Mouse (Mus musculus) regulatory T cell (primary cell): Measurements from ENCODE around the gene Hnrnpu.
"Not testable (repeated sequence)": the region's sequence is repeated elsewhere in the genome, so short reads cannot be mapped to it uniquely, and the experiment has no call there.

Source experiments
- in situ Hi-C: fragments of 300-600 bp; cut with MboI, MseI; formaldehyde crosslinking; loops from one replicate; pipeline ENCODE4 v1.15.1; 2025; ENCODE audit warnings: high pct_unique_total_duplicates

Hnrnpu gene

DNA sequence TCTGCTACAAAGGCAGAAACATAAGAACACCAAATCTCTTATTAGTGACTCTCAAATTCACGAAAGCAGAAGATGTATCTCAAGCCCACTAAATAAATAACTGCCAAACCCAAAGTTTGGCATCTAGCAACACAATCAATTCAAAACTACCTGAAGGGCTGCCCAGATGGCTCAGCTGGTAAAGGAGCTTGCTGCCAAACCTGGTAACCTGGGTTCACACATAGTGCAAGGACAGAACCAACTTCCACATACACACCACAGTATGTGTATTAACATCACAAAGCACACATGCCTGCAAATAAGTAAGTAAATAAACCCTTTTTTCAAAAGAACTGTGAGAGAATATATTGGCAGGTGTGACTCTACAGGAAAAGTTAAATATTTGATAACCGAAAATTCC lies 23.4 kb downstream of the Hnrnpu start:
- in situ Hi-C loops, result loop anchor here (5.0 to 10.0 kb wide), 3 partner anchors 77 to 167 kb away; partner anchors contain the start of gene Efcab2

DNA sequence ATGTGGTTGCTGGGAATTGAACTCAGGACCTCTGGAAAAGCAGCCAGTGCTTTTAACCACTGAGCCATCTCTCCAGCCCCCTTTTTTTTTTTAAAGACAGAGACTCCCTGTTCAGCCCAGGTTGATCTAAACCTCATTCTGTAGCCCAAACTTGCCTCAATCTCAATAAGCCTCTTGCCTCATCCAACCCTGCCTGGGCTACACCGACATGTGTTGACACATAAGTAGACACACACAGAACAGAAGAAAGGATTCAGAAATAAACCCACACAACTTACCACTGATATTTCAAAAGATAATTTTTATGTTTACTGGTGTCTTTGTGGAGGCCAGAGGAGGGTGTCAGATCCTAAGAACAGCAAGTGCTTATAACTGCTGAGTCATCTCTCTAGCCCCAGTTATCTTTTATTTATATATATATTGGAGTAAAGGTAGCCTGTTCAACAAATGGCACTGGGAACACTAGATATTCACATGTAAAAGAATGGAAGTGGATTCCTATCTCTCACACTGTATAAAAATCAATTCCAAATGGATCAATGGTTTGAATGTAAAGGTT lies 24.5 kb downstream of the Hnrnpu start:
- in situ Hi-C loops, result loop anchor here (5.0 to 10.0 kb wide), 3 partner anchors 76 to 166 kb away; partner anchors contain the start of gene Efcab2

DNA sequence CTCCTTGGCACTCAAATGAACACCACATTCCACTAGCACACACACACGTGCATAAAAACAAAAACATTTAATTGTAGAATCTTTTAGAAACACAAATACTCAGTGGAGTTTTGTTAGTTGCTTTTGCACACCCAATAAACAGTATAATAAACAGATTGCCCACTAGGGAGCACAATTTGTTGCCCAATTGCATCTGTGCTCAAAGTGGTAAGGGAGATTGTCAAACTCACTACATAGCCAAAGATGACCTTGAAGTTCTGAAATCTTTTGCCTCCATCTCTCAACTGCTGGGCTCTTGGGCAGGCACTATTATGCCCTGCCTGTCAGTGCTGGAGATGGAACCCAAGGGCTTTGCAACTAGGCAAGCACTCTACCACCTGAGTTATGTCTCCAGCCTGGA lies 27.5 kb downstream of the Hnrnpu start:
- in situ Hi-C loops, result loop anchor here (5.0 to 10.0 kb wide), 3 partner anchors 73 to 163 kb away; partner anchors contain the start of gene Efcab2

- in situ Hi-C loops, result no loop called here
Observed at GRCm38 (mm10) chr1:178309487-178309886, 28.1 kb downstream of the Hnrnpu start.

DNA sequence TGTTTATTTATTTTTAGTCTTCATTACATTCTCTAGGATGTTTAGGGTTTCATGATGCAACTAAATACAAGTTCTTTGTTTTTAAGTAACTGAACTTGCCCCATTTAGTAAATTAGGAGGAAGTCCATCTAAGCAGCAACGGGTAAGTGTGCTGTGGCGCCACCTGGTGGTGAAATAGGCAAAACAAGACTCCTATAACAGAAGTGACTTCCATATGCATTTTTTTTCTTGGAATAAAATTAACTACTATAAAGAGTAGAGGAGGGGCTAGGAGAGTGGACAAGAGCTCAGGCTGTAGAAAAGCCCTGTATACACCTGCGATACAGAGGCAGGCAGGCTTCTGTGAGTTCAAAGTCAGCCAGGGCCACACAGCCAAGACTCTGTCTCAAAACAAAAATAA lies 34.2 kb downstream of the Hnrnpu start:
- in situ Hi-C loops, result no loop called here

GRCm38 (mm10) chr1:178301261-178301660 lies 36.3 kb downstream of the Hnrnpu start:
- in situ Hi-C loops, result not testable (repeated sequence)

DNA sequence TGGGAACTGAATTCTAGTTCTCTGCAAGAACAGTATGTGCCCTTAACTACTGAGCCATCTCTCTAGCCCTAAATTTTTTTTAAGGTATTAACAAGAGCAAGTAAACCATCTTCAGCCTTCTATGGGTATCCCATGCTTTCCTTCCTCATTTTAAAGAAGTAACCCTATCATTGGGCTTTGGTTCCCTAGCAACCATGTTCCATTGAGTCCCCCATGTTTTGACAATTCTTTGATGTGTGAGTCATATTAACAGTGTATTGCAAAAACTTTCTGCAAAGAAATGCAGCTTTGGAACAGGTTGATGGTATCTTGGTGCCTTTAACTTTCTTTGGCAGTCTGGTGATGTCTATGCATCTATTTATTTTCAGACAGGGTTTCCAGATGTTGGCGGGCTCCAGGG lies 43.5 kb downstream of the Hnrnpu start:
- in situ Hi-C loops, result loop anchor here (10.0 kb wide), 1 partner anchor 61 kb away; no protein-coding TSS in a partner anchor

- in situ Hi-C loops, result loop anchor here (10.0 kb wide), 1 partner anchor 63 kb away; no protein-coding TSS in a partner anchor
Observed at GRCm38 (mm10) chr1:178291716-178292115, 45.9 kb downstream of the Hnrnpu start.

DNA sequence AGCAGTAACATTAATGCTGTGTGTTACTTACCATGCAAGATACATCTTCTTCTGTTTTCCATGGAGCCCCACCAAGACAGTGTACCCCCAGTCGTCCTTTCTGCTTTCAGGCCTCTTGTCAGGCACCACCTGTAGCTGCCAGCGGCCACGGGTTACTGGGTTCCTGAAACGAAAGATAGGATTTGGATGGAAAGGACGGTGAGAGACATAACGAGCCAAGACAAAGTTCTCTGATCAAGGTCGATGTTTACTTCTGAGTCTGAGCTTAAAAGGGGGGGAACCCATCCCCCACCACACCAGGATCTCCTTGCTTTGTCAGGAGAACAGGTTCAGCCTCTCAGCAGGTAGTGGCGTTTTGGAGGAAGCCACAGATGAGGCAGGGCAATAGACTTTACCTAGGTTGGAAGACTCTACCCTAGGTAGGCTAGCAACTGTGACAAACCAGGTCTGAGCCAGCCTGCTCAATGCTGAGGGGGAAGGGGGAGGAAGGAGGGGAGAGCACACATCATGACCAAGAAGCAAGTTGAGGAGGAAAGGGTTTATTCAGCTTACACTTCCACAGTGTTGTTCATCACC lies 49.9 kb downstream of the Hnrnpu start:
- in situ Hi-C loops, result no loop called here

- in situ Hi-C loops, result no loop called here
Observed at GRCm38 (mm10) chr1:178283946-178284720, 53.5 kb downstream of the Hnrnpu start.

DNA sequence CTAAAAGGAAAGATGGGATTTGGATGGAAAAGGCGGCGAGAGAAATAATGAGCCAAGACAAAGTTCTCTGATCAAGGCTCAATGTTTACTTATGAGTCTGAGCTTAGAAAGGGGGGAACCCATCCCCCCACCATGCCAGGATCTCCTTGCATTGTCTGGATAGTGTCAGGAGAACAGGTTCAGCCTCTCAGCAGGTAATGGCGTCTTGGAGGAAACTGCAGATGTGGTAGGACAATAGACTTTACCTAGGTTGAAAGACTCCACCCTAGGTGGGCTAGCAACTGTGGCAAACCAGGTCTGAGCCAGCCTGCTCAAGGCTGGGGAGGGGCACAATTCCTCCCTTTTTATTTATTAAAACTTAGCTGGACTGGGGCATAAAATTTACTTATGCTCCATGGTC lies 54.3 kb downstream of the Hnrnpu start:
- in situ Hi-C loops, result not testable (repeated sequence)

GRCm38 (mm10) chr1:178276054-178276911 lies 61.3 kb downstream of the Hnrnpu start:
- in situ Hi-C loops, result no loop called here

- in situ Hi-C loops, result no loop called here
Observed at GRCm38 (mm10) chr1:178275738-178276053, 61.9 kb downstream of the Hnrnpu start.

DNA sequence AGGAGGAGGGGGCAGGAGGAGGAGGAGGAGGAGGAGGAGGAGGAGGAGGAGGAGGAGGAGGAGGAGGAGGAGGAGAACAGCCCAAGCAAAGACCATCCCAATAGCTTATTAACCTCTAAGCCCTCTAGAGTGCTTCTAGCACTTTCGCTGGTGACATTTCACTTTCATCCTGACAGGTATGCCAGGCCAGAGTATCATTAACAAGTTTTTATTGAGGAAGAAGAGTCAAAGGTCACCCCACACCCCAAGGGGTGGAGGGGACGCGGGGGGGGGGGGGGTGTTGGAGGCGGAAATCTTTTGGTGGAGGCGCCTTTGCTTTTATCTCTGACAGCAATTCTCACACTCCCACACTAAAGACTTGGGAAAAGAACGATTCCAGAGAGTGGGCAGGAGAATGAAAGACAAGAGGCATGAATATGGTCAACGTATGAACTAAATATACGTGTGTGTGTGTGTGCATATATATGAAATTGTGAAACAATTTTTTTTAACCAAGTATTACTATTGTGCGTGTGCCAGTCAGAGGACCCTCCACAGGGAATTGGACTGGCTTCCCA lies 62.3 kb downstream of the Hnrnpu start:
- in situ Hi-C loops, result no loop called here
